Mouse (Mus musculus): Measurements from ENCODE around the gene Rit1. TPM values are rescaled to one million over a fixed set of nuclear protein-coding genes. Genes with fewer than 3 reads are reported as not detected.

Gene Rit1
- polyA plus RNA-seq, 1 experiment from 2014 or later = 52.6 TPM

DNA sequence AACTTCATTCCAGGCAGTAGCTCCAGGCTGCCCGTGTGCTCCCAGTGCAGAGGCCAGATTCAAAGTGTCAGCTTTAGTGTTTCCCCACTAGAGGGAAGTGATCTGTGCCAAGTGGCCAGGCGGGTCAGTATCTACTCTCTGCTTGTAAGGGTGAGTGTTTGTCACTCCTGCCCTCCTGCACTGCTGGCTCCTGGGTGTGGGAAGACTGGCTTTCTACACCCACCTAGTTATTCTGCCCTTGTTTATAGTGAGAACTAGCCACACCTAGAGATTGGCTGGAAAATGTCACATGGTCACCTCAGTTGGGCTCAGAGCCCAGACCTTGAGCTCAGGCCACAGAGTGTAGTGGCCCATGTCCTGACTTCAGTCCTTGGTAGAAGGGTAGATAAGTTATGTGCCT, 2.5 kb downstream of the Rit1 start:
- WGBS = 73% methylated on average over 2 of the region's 2 CpGs
- Histone ChIP-seq H3K36me3 (ENCODE audit: control insufficient read depth, insufficient read depth) (peaks cover 5% of the 10 kb centered on the region), H3K9ac (replicated peaks; ENCODE audit: low read depth, low read length) (no peak overlapping the region), H3K9me3 (ENCODE audit: control insufficient read depth, low read length) (no peaks in the 10 kb centered on the region), H3K27ac (ENCODE audit: low read length) (no peak overlapping the region), H3K4me3 (replicated peaks; ENCODE audit: low read length) (no peak overlapping the region), H3K27me3 (replicated peaks; ENCODE audit: control insufficient read depth, insufficient read depth, low read length) (no peaks in the 10 kb centered on the region), H3K4me2 (ENCODE audit: low read length) (no peak overlapping the region), H3K4me1 (replicated peaks; ENCODE audit: control insufficient read depth, insufficient read depth, low read length) (peaks cover 22% of the 10 kb centered on the region)
- no peak for ATAC-seq

DNA sequence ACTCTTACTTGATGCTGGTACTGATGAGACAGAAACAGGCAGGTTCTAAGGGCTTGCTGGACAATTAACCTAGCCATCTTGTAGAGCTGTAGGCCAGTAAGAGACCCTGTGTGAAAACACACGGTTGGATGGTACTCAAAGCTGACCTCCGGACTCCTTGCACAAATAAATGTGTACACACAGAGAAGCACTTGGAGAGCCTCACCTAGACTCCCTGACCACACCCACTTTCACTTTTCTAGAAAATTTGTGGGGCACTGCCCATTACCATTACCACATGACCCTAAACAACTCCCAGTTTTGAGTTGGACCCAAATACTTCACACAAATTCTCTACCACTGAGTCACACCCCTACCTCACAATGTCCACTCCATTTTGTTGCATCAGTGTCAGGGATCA, 19.9 kb downstream of the Rit1 start:
- H3K9ac ChIP-seq (replicated peaks; ENCODE audit: low read depth, low read length) = no peak overlapping the region
- WGBS = 88% methylated on average over 2 of the region's 2 CpGs
- no peak for ATAC-seq
- no peak overlapping the region for H3K27ac ChIP-seq (ENCODE audit: low read length)
- H3K4me2 ChIP-seq (ENCODE audit: low read length) = no peak overlapping the region
- H3K27me3 ChIP-seq (replicated peaks; ENCODE audit: control insufficient read depth, insufficient read depth, low read length) = no peaks in the 10 kb centered on the region
- no peak overlapping the region for H3K4me3 ChIP-seq (replicated peaks; ENCODE audit: low read length)
- H3K36me3 ChIP-seq (ENCODE audit: control insufficient read depth, insufficient read depth) = peaks cover 1% of the 10 kb centered on the region
- H3K9me3 ChIP-seq (ENCODE audit: control insufficient read depth, low read length) = no peaks in the 10 kb centered on the region
- no peaks in the 10 kb centered on the region for H3K4me1 ChIP-seq (replicated peaks; ENCODE audit: control insufficient read depth, insufficient read depth, low read length)

DNA sequence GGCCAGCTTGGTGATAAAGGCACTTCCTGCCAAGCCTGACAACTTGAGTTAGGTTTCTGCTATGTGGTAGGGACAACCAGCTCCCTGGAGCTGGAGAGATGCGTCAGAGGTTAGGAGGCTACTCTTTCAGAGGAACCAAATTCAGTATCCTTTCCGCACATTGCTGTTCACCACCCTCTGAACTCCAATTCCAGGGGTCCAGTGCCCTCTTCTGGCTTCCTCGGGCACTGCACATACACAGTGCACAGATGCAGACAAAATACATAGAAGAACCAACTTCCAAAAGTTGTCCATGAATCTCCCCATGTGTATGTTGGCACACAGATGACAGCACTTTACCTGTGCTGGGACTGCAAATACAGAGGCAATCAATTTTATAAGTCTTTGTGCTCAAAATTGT, 22.0 kb downstream of the Rit1 start:
- Histone ChIP-seq H3K27ac (ENCODE audit: low read length) (no peak overlapping the region), H3K27me3 (replicated peaks; ENCODE audit: control insufficient read depth, insufficient read depth, low read length) (no peaks in the 10 kb centered on the region), H3K4me3 (replicated peaks; ENCODE audit: low read length) (no peak overlapping the region), H3K9me3 (ENCODE audit: control insufficient read depth, low read length) (no peaks in the 10 kb centered on the region), H3K9ac (replicated peaks; ENCODE audit: low read depth, low read length) (no peak overlapping the region), H3K4me1 (replicated peaks; ENCODE audit: control insufficient read depth, insufficient read depth, low read length) (no peaks in the 10 kb centered on the region), H3K36me3 (ENCODE audit: control insufficient read depth, insufficient read depth) (no peaks in the 10 kb centered on the region), H3K4me2 (ENCODE audit: low read length) (no peak overlapping the region)
- ATAC-seq = no peak
- WGBS = 60% methylated on average over 3 of the region's 3 CpGs

DNA sequence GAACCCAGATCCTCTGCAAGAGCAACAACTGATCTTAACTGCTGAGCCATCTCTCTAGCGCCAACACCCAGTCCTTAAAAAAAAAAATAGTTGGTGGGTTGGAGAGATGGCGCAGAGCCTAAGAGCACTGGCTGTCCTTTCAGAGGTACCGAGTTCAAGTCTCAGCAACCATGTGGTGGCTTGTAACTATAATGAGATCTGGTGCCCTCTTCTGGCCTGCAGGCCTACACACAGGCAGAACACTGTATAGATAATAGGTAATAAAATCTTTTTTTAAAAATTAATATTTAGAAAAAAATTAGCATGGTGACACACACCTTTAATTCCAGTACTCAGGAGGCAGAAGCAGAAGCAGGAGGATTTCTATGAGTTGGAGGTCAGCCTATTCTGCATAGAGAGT, 23.5 kb downstream of the Rit1 start:
- Histone ChIP-seq H3K9ac (replicated peaks; ENCODE audit: low read depth, low read length) (no peak overlapping the region), H3K36me3 (ENCODE audit: control insufficient read depth, insufficient read depth) (peaks cover 3% of the 10 kb centered on the region; the same call in 1 of the 2 replicates), H3K27ac (ENCODE audit: low read length) (no peak overlapping the region), H3K4me1 (replicated peaks; ENCODE audit: control insufficient read depth, insufficient read depth, low read length) (no peaks in the 10 kb centered on the region), H3K4me2 (ENCODE audit: low read length) (no peak overlapping the region), H3K9me3 (ENCODE audit: control insufficient read depth, low read length) (no peaks in the 10 kb centered on the region), H3K27me3 (replicated peaks; ENCODE audit: control insufficient read depth, insufficient read depth, low read length) (no peaks in the 10 kb centered on the region), H3K4me3 (replicated peaks; ENCODE audit: low read length) (no peak overlapping the region)
- 97% methylated on average over 3 of the region's 3 CpGs for WGBS
- ATAC-seq = no peak

DNA sequence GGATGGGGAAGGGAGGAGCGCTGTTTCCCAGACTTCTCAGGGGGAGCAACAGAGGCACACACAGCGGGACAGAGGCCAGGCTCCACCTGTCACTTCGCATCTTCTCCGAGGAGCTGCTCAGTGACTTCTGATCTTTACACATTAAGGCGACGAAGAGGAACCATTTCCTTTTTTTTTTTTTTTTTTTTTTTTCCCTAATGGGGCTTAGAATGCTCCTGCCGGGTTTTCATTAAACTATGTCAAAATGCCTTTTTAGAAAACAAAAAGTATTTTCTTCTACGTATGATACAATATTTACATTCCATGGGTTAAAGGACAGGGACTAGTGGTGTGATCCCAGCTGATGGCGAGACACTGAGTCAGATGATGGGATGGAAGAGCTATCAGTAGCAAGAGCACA, 28.9 kb downstream of the Rit1 start:
- H3K36me3 ChIP-seq (ENCODE audit: control insufficient read depth, insufficient read depth) = peaks cover 45% of the 10 kb centered on the region

DNA sequence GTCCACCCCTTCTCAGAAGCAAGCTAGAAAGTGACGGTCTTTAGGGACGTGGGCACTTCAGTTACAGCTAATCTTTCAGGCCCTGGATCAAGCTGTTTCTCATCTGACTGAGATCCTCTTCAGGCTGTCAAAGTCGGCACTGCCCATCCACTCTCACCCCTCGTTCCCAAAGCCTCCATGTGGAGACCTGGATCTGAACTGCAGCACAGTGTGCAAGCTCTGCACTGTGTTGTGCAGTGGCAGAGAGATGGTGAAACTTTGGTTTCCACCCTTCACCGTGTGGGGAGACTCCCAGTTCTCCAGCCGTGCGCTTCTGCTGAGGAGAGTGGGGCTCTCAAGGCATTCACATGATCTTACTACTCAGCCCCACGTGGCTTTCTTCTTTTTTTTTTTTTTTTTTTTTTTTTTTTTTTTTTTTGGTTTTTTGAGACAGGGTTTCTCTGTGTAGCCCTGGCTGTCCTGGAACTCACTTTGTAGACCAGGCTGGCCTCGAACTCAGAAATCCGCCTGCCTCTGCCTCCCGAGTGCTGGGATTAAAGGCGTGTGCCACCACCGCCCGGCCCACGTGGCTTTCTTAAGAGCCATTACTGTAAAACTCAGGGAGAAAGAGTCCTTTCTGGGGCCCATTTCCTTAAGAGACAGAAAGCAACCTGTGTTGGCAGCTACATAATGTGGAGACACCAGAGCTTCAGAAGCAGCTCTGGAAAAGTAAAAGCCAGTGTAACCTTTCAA, 29.7 kb downstream of the Rit1 start:
- 93% methylated on average over 14 of the region's 15 CpGs for WGBS
- no peak for ATAC-seq
- H3K4me3 ChIP-seq (replicated peaks; ENCODE audit: low read length) = no peak overlapping the region
- peaks cover 11% of the 10 kb centered on the region for H3K9me3 ChIP-seq (ENCODE audit: control insufficient read depth, low read length)
- no peaks in the 10 kb centered on the region for H3K27me3 ChIP-seq (replicated peaks; ENCODE audit: control insufficient read depth, insufficient read depth, low read length)
- no peak overlapping the region for H3K27ac ChIP-seq (ENCODE audit: low read length)
- H3K4me1 ChIP-seq (replicated peaks; ENCODE audit: control insufficient read depth, insufficient read depth, low read length) = no peaks in the 10 kb centered on the region
- H3K9ac ChIP-seq (replicated peaks; ENCODE audit: low read depth, low read length) = no peak overlapping the region
- H3K4me2 ChIP-seq (ENCODE audit: low read length) = no peak overlapping the region
- peaks cover 47% of the 10 kb centered on the region for H3K36me3 ChIP-seq (ENCODE audit: control insufficient read depth, insufficient read depth)

More for the DNA sequence above, 28.9 kb downstream of the Rit1 start:
- peaks cover 11% of the 10 kb centered on the region for H3K9me3 ChIP-seq (ENCODE audit: control insufficient read depth, low read length)
- H3K4me2 ChIP-seq (ENCODE audit: low read length) = no peak overlapping the region
- H3K9ac ChIP-seq (replicated peaks; ENCODE audit: low read depth, low read length) = no peak overlapping the region
- no peaks in the 10 kb centered on the region for H3K4me1 ChIP-seq (replicated peaks; ENCODE audit: control insufficient read depth, insufficient read depth, low read length)
- no peak overlapping the region for H3K27ac ChIP-seq (ENCODE audit: low read length)
- no peaks in the 10 kb centered on the region for H3K27me3 ChIP-seq (replicated peaks; ENCODE audit: control insufficient read depth, insufficient read depth, low read length)
- 89% methylated on average over 9 of the region's 9 CpGs for WGBS
- no peak for ATAC-seq
- H3K4me3 ChIP-seq (replicated peaks; ENCODE audit: low read length) = no peak overlapping the region

DNA sequence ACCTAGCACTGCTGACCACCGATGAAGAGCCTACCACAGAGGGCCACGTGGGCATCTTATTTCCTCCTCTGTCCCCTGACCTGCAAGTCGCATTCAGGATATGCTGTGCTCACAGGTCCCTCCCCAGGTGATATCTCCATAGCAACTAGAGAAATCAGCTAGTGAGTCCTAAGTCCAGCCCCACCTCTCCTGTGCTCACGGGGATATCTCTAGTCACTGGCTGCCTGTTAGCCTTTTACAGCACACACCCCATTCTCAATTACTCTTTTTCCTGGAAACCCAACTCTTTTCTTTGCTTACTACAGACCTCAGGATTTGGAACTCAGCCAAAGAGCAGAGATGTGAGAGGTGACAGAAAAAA, 30.2 kb downstream of the Rit1 start:
- H3K4me2 ChIP-seq (ENCODE audit: low read length) = no peak overlapping the region
- peaks cover 51% of the 10 kb centered on the region for H3K36me3 ChIP-seq (ENCODE audit: control insufficient read depth, insufficient read depth)
- H3K27me3 ChIP-seq (replicated peaks; ENCODE audit: control insufficient read depth, insufficient read depth, low read length) = no peaks in the 10 kb centered on the region
- H3K9ac ChIP-seq (replicated peaks; ENCODE audit: low read depth, low read length) = no peak overlapping the region
- H3K4me1 ChIP-seq (replicated peaks; ENCODE audit: control insufficient read depth, insufficient read depth, low read length) = no peaks in the 10 kb centered on the region
- no peak overlapping the region for H3K27ac ChIP-seq (ENCODE audit: low read length)
- ATAC-seq = no peak
- H3K9me3 ChIP-seq (ENCODE audit: control insufficient read depth, low read length) = peaks cover 11% of the 10 kb centered on the region
- WGBS = 82% methylated on average over 4 of the region's 4 CpGs
- H3K4me3 ChIP-seq (replicated peaks; ENCODE audit: low read length) = no peak overlapping the region

DNA sequence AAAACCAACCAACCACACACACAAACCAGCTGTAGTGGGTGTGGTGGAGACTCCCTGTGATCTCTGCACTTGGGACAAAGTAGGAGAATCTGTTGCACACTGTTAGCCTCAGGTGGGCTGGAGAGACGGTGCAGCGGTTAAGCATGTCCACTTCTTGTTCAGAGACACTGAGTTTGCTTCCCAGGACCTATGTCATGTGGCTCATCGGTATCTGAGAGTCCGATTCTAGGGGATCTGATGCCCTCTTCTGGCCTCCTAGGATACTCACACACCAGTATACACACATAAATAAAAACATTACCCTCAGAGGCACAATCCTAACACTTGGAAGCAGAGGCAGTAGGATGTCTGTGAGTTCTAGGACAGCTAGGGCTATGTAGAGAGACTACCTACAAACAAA, 37.6 kb downstream of the Rit1 start:
- H3K27ac ChIP-seq (ENCODE audit: low read length) = no peak overlapping the region
- 82% methylated on average over 4 of the region's 4 CpGs for WGBS
- H3K36me3 ChIP-seq (ENCODE audit: control insufficient read depth, insufficient read depth) = peaks cover 15% of the 10 kb centered on the region
- H3K4me1 ChIP-seq (replicated peaks; ENCODE audit: control insufficient read depth, insufficient read depth, low read length) = peaks cover 41% of the 10 kb centered on the region
- H3K4me3 ChIP-seq (replicated peaks; ENCODE audit: low read length) = no peak overlapping the region
- H3K4me2 ChIP-seq (ENCODE audit: low read length) = no peak overlapping the region
- no peak for ATAC-seq
- H3K27me3 ChIP-seq (replicated peaks; ENCODE audit: control insufficient read depth, insufficient read depth, low read length) = no peaks in the 10 kb centered on the region
- no peak overlapping the region for H3K9ac ChIP-seq (replicated peaks; ENCODE audit: low read depth, low read length)
- no peaks in the 10 kb centered on the region for H3K9me3 ChIP-seq (ENCODE audit: control insufficient read depth, low read length)

DNA sequence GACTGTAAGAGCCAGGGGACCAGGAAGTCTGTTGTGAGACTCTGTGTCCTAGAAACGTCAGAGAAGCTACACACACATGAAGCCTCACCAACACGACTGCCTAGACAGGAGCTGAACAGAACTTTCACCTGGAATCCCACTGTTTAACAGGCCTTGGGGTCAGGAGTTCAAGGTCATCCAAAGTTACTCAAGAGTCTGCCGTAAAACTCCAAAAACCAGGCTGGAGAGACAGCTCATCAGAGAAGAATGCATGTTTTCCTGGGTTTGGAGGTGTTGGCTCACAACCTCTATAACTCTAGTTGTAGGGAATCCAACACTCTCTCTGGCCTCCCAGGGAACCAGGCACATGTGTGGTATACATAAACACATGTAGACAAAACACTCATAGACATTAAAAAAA, 38.9 kb downstream of the Rit1 start:
- WGBS = 84% methylated on average over 3 of the region's 3 CpGs

DNA sequence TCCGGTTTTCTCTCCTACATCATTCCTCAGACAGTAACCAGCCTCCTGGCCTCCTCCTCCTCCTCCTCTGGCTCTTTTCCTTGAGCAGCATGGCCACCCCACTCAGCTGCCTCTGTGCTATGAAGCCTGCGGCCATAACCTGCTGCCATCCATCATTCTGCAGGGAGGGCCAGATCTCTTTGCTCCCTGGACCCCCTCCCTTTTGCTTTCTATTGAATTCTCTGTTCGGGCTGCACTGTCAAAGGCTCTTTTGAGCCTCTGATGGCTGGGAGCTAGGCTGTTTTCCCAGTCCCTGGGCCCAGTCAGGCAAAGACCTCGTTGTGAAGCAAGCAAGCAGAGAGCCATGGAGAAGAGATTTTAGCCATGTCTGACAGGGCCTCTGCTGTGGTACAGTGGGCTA, 39.6 kb downstream of the Rit1 start:
- H3K9ac ChIP-seq (replicated peaks; ENCODE audit: low read depth, low read length) = peak overlapping the region; percentile 27; the same call in 1 of the 2 replicates
- no peak overlapping the region for H3K4me3 ChIP-seq (replicated peaks; ENCODE audit: low read length)
- H3K4me1 ChIP-seq (replicated peaks; ENCODE audit: control insufficient read depth, insufficient read depth, low read length) = peaks cover 41% of the 10 kb centered on the region
- peaks cover 21% of the 10 kb centered on the region for H3K36me3 ChIP-seq (ENCODE audit: control insufficient read depth, insufficient read depth)
- ATAC-seq = peak; percentile 50
- WGBS = 9% methylated on average over 4 of the region's 4 CpGs
- H3K4me2 ChIP-seq (ENCODE audit: low read length) = no peak overlapping the region; the same call in 1 of the 2 replicates
- H3K9me3 ChIP-seq (ENCODE audit: control insufficient read depth, low read length) = no peaks in the 10 kb centered on the region
- H3K27ac ChIP-seq (ENCODE audit: low read length) = peak overlapping the region; percentile 72
- no peaks in the 10 kb centered on the region for H3K27me3 ChIP-seq (replicated peaks; ENCODE audit: control insufficient read depth, insufficient read depth, low read length)

More for the DNA sequence above, 38.9 kb downstream of the Rit1 start:
- H3K27me3 ChIP-seq (replicated peaks; ENCODE audit: control insufficient read depth, insufficient read depth, low read length) = no peaks in the 10 kb centered on the region
- 0 out of 2 replicates have a peak overlapping the region, but pooled peaks have one; percentile 10 for H3K4me2 ChIP-seq (ENCODE audit: low read length)
- no peak overlapping the region for H3K4me3 ChIP-seq (replicated peaks; ENCODE audit: low read length)
- no peak for ATAC-seq
- no peaks in the 10 kb centered on the region for H3K9me3 ChIP-seq (ENCODE audit: control insufficient read depth, low read length)
- no peak overlapping the region for H3K27ac ChIP-seq (ENCODE audit: low read length)
- peaks cover 41% of the 10 kb centered on the region for H3K4me1 ChIP-seq (replicated peaks; ENCODE audit: control insufficient read depth, insufficient read depth, low read length)
- no peak overlapping the region for H3K9ac ChIP-seq (replicated peaks; ENCODE audit: low read depth, low read length)
- H3K36me3 ChIP-seq (ENCODE audit: control insufficient read depth, insufficient read depth) = peaks cover 16% of the 10 kb centered on the region
